Mouse (Mus musculus) ES-CJ7 (cell line): Measurements from ENCODE around the gene 1700017D01Rik.

ENCODE experiments used
- DNase-seq: peaks from one replicate; pipeline ENCODE4 v3.0.0; 2011; ENCODE audit warnings: low read depth, low spot score

Gene 1700017D01Rik

GRCm38 (mm10) chr19:11048503-11048902, 82.2 kb downstream of the 1700017D01Rik start:
- DNase-seq, result no peak

- DNase-seq, result no peak
Observed at GRCm38 (mm10) chr19:11048009-11048408, 82.7 kb downstream of the 1700017D01Rik start.
